Mouse (Mus musculus) C2C12 (cell line): ENCODE data around the gene Nebl.

Experiments used
- CEBPB ChIP-seq: IDR thresholded peaks from one replicate; pipeline ENCODE4 v1.6.1; 2011; ENCODE audit warnings: low read depth, mild to moderate bottlenecking, control low read depth, moderate library complexity
- CTCF ChIP-seq: IDR thresholded peaks from one replicate; pipeline ENCODE4 v1.5.1; 2011; ENCODE audit not compliant: control insufficient read depth, insufficient read depth, insufficient read length
- MAX ChIP-seq: IDR thresholded peaks from one replicate; pipeline ENCODE4 v1.6.1; 2011; ENCODE audit warnings: mild to moderate bottlenecking, control low read depth
- USF1 ChIP-seq: IDR thresholded peaks from one replicate; pipeline ENCODE4 v1.6.1; 2011; ENCODE audit warnings: low read depth, mild to moderate bottlenecking, control low read depth, moderate library complexity

DNA sequence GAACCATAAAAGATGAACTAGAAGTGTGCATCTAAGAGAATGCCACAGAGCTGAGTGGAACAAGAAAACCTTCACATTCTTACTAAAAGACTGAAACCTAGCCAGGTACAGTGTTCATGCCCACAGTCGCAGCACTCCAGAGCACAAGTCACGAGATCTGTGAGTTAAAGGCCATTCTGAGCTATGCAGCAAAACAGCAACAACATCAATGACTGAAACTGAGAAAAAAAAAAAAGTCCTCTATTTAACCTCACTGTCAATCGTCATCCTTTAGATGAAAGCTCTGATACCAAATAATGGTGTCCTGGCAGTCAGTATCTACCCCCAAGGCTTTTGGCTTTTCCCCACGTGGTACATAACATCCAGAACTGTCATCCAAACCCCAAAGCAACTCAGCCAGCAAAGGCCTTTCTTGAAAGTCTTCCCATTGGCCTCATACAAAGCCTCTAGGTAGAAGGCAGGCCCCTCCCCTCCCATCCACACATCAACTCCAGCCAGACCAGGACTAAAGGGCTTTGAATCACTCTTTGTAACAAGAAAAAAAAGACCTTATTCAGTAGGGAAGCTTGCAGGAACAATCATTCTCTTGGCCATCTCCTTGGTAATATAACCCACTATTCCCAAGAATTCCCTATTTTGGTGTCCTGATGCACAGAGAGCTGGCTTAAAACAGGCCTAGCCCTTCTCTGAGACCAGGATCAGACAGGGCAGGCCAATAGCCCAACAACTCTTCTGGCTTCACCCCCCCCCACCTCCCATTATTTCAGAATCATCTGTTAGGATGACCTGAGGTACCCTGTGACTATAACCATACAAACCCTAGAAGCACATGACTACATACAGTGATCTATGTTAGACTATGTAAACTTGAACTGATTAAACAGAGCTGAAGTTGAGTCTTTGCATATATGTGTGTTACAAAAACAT, 32.8 kb downstream of the Nebl start:
- TF ChIP-seq CTCF (no peak), MAX (no peak), USF1 (no peak), CEBPB (no peak)
